Mouse (Mus musculus): Measurements from ENCODE around the gene Pnpla5. TPM values are rescaled to one million over a fixed set of nuclear protein-coding genes. Genes with fewer than 3 reads are reported as not detected.

The Pnpla5 gene
- total RNA-seq (2023) = not detected

DNA sequence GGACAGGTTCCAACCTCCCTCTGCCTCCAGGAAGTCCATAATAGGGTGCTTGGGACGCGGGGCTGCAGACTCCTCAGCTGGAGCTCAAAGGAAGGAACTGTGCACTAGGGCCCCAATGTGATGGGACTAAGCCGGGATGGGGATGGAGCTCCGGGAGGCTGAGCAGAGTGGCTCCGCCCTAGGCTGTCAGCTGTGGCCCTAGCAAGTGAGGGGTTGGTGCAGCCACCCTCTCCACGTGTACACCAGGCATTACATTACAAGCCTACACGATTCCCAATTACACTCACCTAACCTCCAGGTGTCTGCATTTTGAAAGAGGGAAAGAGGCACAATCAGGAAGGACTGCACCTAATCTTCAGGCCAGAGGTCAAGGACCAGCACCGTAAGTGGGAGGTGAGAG lies at the start of gene Pnpla5:
Gene Pnpla5 (minus strand): TSS at position 101 of the 400 bp plus-strand sequence.

GRCm38 (mm10) chr15:84167600-84167999 lies 44.6 kb upstream of the Pnpla5 start, which contains the start of gene Pnpla3:
Gene Pnpla3, plus strand, starts transcription at chr15:84167837.

GRCm38 (mm10) chr15:84105105-84105923 lies 17.7 kb downstream of the Pnpla5 start, which contains the start of gene Sult4a1:
Gene Sult4a1, minus strand, starts transcription at chr15:84105754.

GRCm38 (mm10) chr15:84065140-84065539 lies 57.8 kb downstream of the Pnpla5 start, which contains the start of gene Efcab6:
Gene Efcab6, minus strand, starts transcription at chr15:84065379.

Other genes starting within 250 kb of the Pnpla5 start
- not detected for gene Efcab6, start 57.8 kb downstream of the Pnpla5 start, total RNA-seq (2023)
- not detected for gene Sult4a1, start 17.4 kb downstream of the Pnpla5 start, total RNA-seq (2023)
- not detected for gene Pnpla3, start 44.7 kb upstream of the Pnpla5 start, total RNA-seq (2023)
- gene Samm50, start 69.1 kb upstream of the Pnpla5 start, total RNA-seq (2023) = 68.4 TPM
- gene Parvb, start 108.9 kb upstream of the Pnpla5 start, total RNA-seq (2023) = 0.83 TPM
- 86.6 TPM for gene Parvg, start 200.9 kb upstream of the Pnpla5 start, total RNA-seq (2023)

Data from CD4-positive naive resting alpha-beta T cell, adult 57 days (primary cell).